Mouse (Mus musculus) heart, postnatal 0 days (tissue): Measurements from ENCODE around the gene Prkg2. TPM values are rescaled to one million over a fixed set of nuclear protein-coding genes. Genes with fewer than 3 reads are reported as not detected.
A peak's percentile ranks its signal among the peaks of the same experiment; 100 is the strongest.

ENCODE experiments used
- ATAC-seq: fragments of 200-750 bp; cut with Nextera tagmentation; 2 replicates; pipeline ENCODE4 v1.8.0; 2017; ENCODE audit warnings: low read depth, moderate number of reproducible peaks, moderate library complexity; ENCODE audit not compliant: insufficient read depth
- DNase-seq: peaks from one replicate; pipeline ENCODE4 v3.0.0-alpha.2; 2016; ENCODE audit warnings: low spot score
- H3K27ac ChIP-seq: fragments of 300-500 bp; sonication (generic); 2 replicates; pipeline ENCODE4 v1.5.1; 2014; ENCODE audit warnings: low read depth, mild to moderate bottlenecking
- H3K27me3 ChIP-seq: fragments of 300-500 bp; sonication (generic); 2 replicates; pipeline ENCODE4 v1.6.1; 2014; ENCODE audit warnings: low read length, mixed read lengths; ENCODE audit not compliant: control insufficient read depth, insufficient read depth
- H3K36me3 ChIP-seq: fragments of 300-500 bp; sonication (generic); replicated peaks from 2 replicates; pipeline ENCODE4 v1.6.1; 2014; ENCODE audit warnings: low read length, mixed read lengths; ENCODE audit not compliant: control insufficient read depth, insufficient read depth
- H3K4me1 ChIP-seq: fragments of 300-500 bp; sonication (generic); 2 replicates; pipeline ENCODE4 v1.6.1; 2014; ENCODE audit warnings: antibody characterized with exemption; ENCODE audit not compliant: control insufficient read depth, insufficient read depth
- H3K4me2 ChIP-seq: fragments of 300-500 bp; sonication (generic); 2 replicates; pipeline ENCODE4 v1.6.1; 2014; ENCODE audit warnings: low read depth, mild to moderate bottlenecking, low read length, moderate library complexity
- H3K4me3 ChIP-seq: fragments of 300-500 bp; sonication (generic); 2 replicates; pipeline ENCODE4 v1.5.1; 2014; ENCODE audit warnings: low read depth, low read length
- H3K9ac ChIP-seq: fragments of 300-500 bp; sonication (generic); replicated peaks from 2 replicates; pipeline ENCODE4 v1.6.1; 2014; ENCODE audit warnings: low read depth, low read length, mixed read lengths
- H3K9me3 ChIP-seq: fragments of 300-500 bp; sonication (generic); replicated peaks from 2 replicates; pipeline ENCODE4 v1.6.1; 2016; ENCODE audit warnings: low read length; ENCODE audit not compliant: control insufficient read depth
- CTCF ChIP-seq: IDR thresholded peaks from 2 replicates; pipeline ENCODE4 v1.5.1; 2016; ENCODE audit warnings: antibody characterized with exemption, control low read depth, low read depth
- EP300 ChIP-seq: IDR thresholded peaks from 2 replicates; pipeline ENCODE4 v1.6.1; 2016; ENCODE audit warnings: antibody characterized with exemption, low read depth
- WGBS: fragments of 180-500 bp; shearing (Covaris S2); extraction: QIAGEN DNeasy Blood & Tissue Kit; methylation state at CpG from one replicate; pipeline ENCODE4 v1.1.7; 2014; 5-methylcytosine and 5-hydroxymethylcytosine counted together
- polyA plus RNA-seq: library from polyadenylated mRNA; unstranded; fragments of >200 nt; fragmentation: Nextera tagmentation; extraction: Ambion mirVana; gene quantifications from 2 replicates; pipeline ENCODE4 v1.2.1, GENCODE M21; 2015
- total RNA-seq: library from RNA; depleted of rRNA; stranded (reverse); fragments of >200 nt; gene quantifications from 2 replicates; pipeline ENCODE4 v1.2.3, GENCODE M21; 2014; ENCODE audit warnings: low replicate concordance

Prkg2 gene
- total and polyA plus RNA-seq, 2 experiments from 2014 or later = 0.27 TPM; not detected in 1

GRCm38 (mm10) chr5:99039021-99039420 is 1.9 kb upstream of the Prkg2 start:
- no peak overlapping the region for H3K4me2 ChIP-seq
- ATAC-seq = no peak
- WGBS = 82% methylated on average over 6 of the region's 6 CpGs
- no peaks in the 10 kb centered on the region for H3K9me3 ChIP-seq
- peaks cover 39% of the 10 kb centered on the region for H3K27me3 ChIP-seq
- peaks cover 4% of the 10 kb centered on the region; the same call in 1 of the 2 replicates for H3K4me1 ChIP-seq
- no peak for TF ChIP-seq EP300
- no peak for TF ChIP-seq CTCF
- H3K9ac ChIP-seq = no peak overlapping the region
- no peaks in the 10 kb centered on the region for H3K36me3 ChIP-seq
- DNase-seq = no peak
- no peak overlapping the region for H3K4me3 ChIP-seq
- no peak overlapping the region for H3K27ac ChIP-seq

GRCm38 (mm10) chr5:99037442-99037811 is 276 bp upstream of the Prkg2 start:
- Histone ChIP-seq H3K27ac (no peak overlapping the region), H3K4me2 (peak overlapping the region; percentile 98), H3K4me3 (peak overlapping the region; percentile 56), H3K9ac (no peak overlapping the region), H3K9me3 (no peaks in the 10 kb centered on the region), H3K4me1 (peaks cover 4% of the 10 kb centered on the region; the same call in 1 of the 2 replicates), H3K36me3 (no peaks in the 10 kb centered on the region), H3K27me3 (peaks cover 39% of the 10 kb centered on the region)
- peak; percentile 62 for ATAC-seq
- no peak for DNase-seq
- TF ChIP-seq CTCF = no peak
- no peak for TF ChIP-seq EP300
- WGBS = 8% methylated on average over 9 of the region's 9 CpGs

- no peak for TF ChIP-seq CTCF
- no peak for TF ChIP-seq EP300
- WGBS = 62% methylated on average over 9 of the region's 9 CpGs
- H3K27ac ChIP-seq = no peak overlapping the region
- no peak for ATAC-seq
- peaks cover 4% of the 10 kb centered on the region; the same call in 1 of the 2 replicates for H3K4me1 ChIP-seq
- peaks cover 39% of the 10 kb centered on the region for H3K27me3 ChIP-seq
- no peaks in the 10 kb centered on the region for H3K36me3 ChIP-seq
- 0 out of 2 replicates have a peak, but pooled peaks cover 4% of the 10 kb centered on the region for H3K9me3 ChIP-seq
- no peak overlapping the region for H3K4me3 ChIP-seq
- H3K9ac ChIP-seq = no peak overlapping the region
- DNase-seq = no peak
- peak overlapping the region; percentile 98; the same call in 1 of the 2 replicates for H3K4me2 ChIP-seq
These were observed 1.2 kb downstream of the Prkg2 start for GRCm38 (mm10) chr5:99035961-99036360.

GRCm38 (mm10) chr5:99031551-99032149 is 5.5 kb downstream of the Prkg2 start:
- H3K9me3 ChIP-seq = 0 out of 2 replicates have a peak, but pooled peaks cover 4% of the 10 kb centered on the region
- DNase-seq = no peak
- 47% methylated on average over 6 of the region's 6 CpGs for WGBS
- no peak overlapping the region for H3K9ac ChIP-seq
- no peaks in the 10 kb centered on the region for H3K4me1 ChIP-seq
- H3K4me2 ChIP-seq = no peak overlapping the region
- H3K4me3 ChIP-seq = no peak overlapping the region
- TF ChIP-seq CTCF = no peak
- no peak for TF ChIP-seq EP300
- ATAC-seq = no peak
- H3K27ac ChIP-seq = no peak overlapping the region
- H3K36me3 ChIP-seq = no peaks in the 10 kb centered on the region
- peaks cover 15% of the 10 kb centered on the region for H3K27me3 ChIP-seq

- Histone ChIP-seq H3K4me2 (no peak overlapping the region), H3K9me3 (0 out of 2 replicates have a peak, but pooled peaks cover 7% of the 10 kb centered on the region), H3K4me1 (no peaks in the 10 kb centered on the region), H3K4me3 (no peak overlapping the region), H3K9ac (no peak overlapping the region), H3K36me3 (no peaks in the 10 kb centered on the region), H3K27me3 (no peaks in the 10 kb centered on the region), H3K27ac (no peak overlapping the region)
- TF ChIP-seq CTCF = no peak
- TF ChIP-seq EP300 = no peak
- no peak for DNase-seq
- no peak for ATAC-seq
- WGBS = 65% methylated on average over 3 of the region's 3 CpGs
These were observed 10.8 kb downstream of the Prkg2 start for GRCm38 (mm10) chr5:99026343-99026742.

- Histone ChIP-seq H3K4me1 (no peaks in the 10 kb centered on the region), H3K36me3 (no peaks in the 10 kb centered on the region), H3K4me3 (no peak overlapping the region), H3K9ac (no peak overlapping the region), H3K4me2 (no peak overlapping the region), H3K27me3 (no peaks in the 10 kb centered on the region), H3K27ac (no peak overlapping the region), H3K9me3 (no peaks in the 10 kb centered on the region)
- ATAC-seq (no peak), DNase-seq (no peak)
- 74% methylated on average over 6 of the region's 6 CpGs for WGBS
- no peak for TF ChIP-seq CTCF
- TF ChIP-seq EP300 = no peak
These were observed 17.4 kb downstream of the Prkg2 start for GRCm38 (mm10) chr5:99019709-99020108.
